Mouse (Mus musculus) liver, adult 2 months (tissue): ENCODE measurements around the gene Nav2. TPM values are rescaled to one million over a fixed set of nuclear protein-coding genes. Genes with fewer than 3 reads are reported as not detected.

ENCODE experiments used
- DNase-seq: peaks from one replicate; pipeline ENCODE4 v3.0.0-alpha.2; 2011; ENCODE audit warnings: low read depth, low spot score; ENCODE audit errors: extremely low read depth
- H3K27ac ChIP-seq: fragments of 200-500 bp; replicated peaks from 2 replicates; pipeline ENCODE4 v1.5.1; 2012; ENCODE audit warnings: low read depth, mild to moderate bottlenecking, control low read depth, inconsistent platforms, low read length; ENCODE audit not compliant: insufficient read depth
- H3K27me3 ChIP-seq: fragments of 200-500 bp; 2 replicates; pipeline ENCODE4 v1.6.1; 2012; ENCODE audit warnings: mild to moderate bottlenecking, moderate library complexity, low read length, inconsistent platforms; ENCODE audit not compliant: control insufficient read depth, insufficient read depth
- H3K36me3 ChIP-seq: fragments of 200-500 bp; 2 replicates; pipeline ENCODE4 v1.6.1; 2012; ENCODE audit warnings: low read length, inconsistent platforms; ENCODE audit not compliant: control insufficient read depth, insufficient read depth
- H3K4me1 ChIP-seq: fragments of 200-500 bp; 2 replicates; pipeline ENCODE4 v1.6.1; 2011; ENCODE audit warnings: low read length; ENCODE audit not compliant: control insufficient read depth, insufficient read depth
- H3K4me3 ChIP-seq: fragments of 200-500 bp; 2 replicates; pipeline ENCODE4 v1.5.1; 2011; ENCODE audit warnings: low read depth, mild to moderate bottlenecking, control low read depth, low read length, moderate library complexity; ENCODE audit not compliant: insufficient read depth
- H3K79me2 ChIP-seq: fragments of 200-500 bp; 2 replicates; pipeline ENCODE4 v1.6.1; 2012; ENCODE audit warnings: inconsistent platforms, mild to moderate bottlenecking, low read length, moderate library complexity; ENCODE audit not compliant: control insufficient read depth, insufficient read depth
- H3K9ac ChIP-seq: fragments of 200-500 bp; 2 replicates; pipeline ENCODE4 v1.6.1; 2012; ENCODE audit warnings: low read depth, mild to moderate bottlenecking, control low read depth, inconsistent platforms, low read length
- CTCF ChIP-seq: fragments of 200-500 bp; IDR thresholded peaks from 2 replicates; pipeline ENCODE4 v1.5.1; 2011; ENCODE audit warnings: low read depth, low read length, control low read depth
- POLR2A ChIP-seq: fragments of 200-500 bp; IDR thresholded peaks from 2 replicates; pipeline ENCODE4 v1.6.1; 2011; ENCODE audit warnings: low read length, control low read depth; ENCODE audit not compliant: insufficient read depth; ENCODE audit errors: extremely low read depth
- WGBS: fragments of 180-500 bp; shearing (Covaris S2); methylation state at CpG from one replicate; pipeline ENCODE4 v1.1.7; 2018; 5-methylcytosine and 5-hydroxymethylcytosine counted together
- polyA plus RNA-seq: library from polyadenylated mRNA; depleted of rRNA; stranded (reverse); fragments of >200 nt; gene quantifications from 2 replicates; pipeline ENCODE4 v1.2.3, GENCODE M21; 2012
- total RNA-seq: library from RNA; depleted of rRNA; stranded (reverse); fragments of >200 nt; gene quantifications from 2 replicates; pipeline ENCODE4 v1.2.3, GENCODE M21; 2014

Nav2 gene
- total and polyA plus RNA-seq, 2 experiments: 11.1 to 17.6 TPM

DNA sequence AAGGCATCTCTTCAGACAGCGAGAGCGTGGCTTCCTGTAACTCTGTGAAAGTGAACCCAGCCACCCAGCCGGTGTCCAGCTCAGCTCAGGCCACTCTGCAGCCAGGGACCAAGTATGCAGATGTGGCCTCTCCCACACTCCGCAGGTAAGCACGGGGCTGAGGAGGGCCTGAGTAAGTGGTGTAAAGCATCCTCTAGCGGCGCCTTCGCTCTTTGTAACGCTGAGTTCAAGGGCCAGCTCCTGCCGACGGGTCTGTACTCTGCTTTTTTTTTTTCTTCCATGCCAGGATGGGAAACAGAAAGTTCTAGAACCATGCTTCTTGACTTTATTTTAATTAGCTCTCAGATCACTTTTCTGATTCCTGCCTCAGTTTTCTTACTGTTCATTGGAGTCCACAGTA is 639.9 kb downstream of the Nav2 start:
- Histone ChIP-seq H3K79me2 (peaks cover 8% of the 10 kb centered on the region; the same call in 1 of the 2 replicates), H3K4me3 (no peak overlapping the region), H3K36me3 (peaks cover 26% of the 10 kb centered on the region), H3K27ac (no peak overlapping the region), H3K9ac (no peak overlapping the region), H3K27me3 (no peaks in the 10 kb centered on the region), H3K4me1 (no peaks in the 10 kb centered on the region)
- no peak for TF ChIP-seq CTCF
- no peak for TF ChIP-seq POLR2A
- no peak for DNase-seq
- WGBS: 94% methylated on average over 11 of the region's 11 CpGs

DNA sequence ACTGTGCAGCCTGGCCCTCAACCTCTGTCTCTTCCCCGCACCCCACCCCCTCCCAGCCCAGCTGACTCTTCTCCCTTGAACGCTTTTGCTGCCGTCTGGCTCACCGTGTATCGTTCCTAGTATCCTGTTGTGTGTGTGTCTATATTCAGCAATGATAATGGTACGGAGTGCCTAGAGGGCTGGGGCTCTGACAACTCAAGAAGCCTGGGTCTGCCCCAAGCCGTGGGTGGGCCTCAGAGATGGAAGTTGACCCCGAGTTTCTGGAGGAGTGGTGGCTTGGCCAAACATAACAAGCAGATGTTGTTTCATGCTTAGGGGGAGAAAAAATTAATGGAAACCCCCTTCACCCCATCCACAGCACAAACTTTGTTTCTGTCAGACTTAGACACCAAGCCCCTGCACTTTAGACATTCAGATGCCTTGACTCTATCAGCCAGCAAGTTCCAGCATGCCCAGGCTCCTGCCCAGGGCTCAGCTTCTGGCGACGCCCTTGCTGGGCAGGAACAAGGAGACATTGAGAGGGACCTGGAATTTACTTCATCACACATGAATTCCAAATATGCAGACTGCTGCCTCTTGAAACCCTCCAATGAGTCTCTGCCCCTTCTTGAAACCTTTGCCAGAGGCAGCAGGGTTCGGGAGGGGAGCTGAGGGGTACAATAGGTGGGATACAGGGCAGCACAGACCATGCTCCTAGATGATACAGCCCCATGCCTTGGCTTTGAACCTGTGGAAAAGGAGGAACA is 644.9 kb downstream of the Nav2 start:
- Histone ChIP-seq H3K36me3 (peaks cover 34% of the 10 kb centered on the region), H3K79me2 (no peaks in the 10 kb centered on the region; the same call in 1 of the 2 replicates), H3K4me1 (no peaks in the 10 kb centered on the region), H3K4me3 (no peak overlapping the region), H3K27ac (no peak overlapping the region), H3K27me3 (no peaks in the 10 kb centered on the region), H3K9ac (no peak overlapping the region)
- WGBS: 79% methylated on average over 11 of the region's 11 CpGs
- no peak for DNase-seq
- TF ChIP-seq CTCF: no peak
- no peak for TF ChIP-seq POLR2A

DNA sequence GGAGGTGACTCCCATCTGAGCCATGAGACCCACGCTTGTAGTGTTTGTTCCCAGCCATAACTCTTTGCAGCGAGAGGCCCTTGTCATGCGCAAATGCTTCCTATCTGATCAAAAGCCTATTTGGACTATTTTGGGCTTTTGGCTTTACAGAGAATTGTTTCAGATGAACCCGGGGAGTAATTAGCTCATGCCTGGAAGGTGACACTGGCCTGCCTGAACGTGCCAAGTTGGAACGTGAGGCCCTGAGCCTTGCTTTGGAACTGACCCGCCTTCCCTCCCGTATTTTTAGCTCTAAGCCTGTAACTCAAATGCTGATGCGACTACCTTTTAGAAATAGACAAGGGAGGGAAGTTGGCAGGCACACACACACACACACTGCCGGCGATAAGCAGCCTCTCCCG is 649.7 kb downstream of the Nav2 start:
- H3K4me3 ChIP-seq: no peak overlapping the region
- DNase-seq: no peak
- peaks cover 26% of the 10 kb centered on the region; the same call in 1 of the 2 replicates for H3K36me3 ChIP-seq
- H3K27me3 ChIP-seq: no peaks in the 10 kb centered on the region
- TF ChIP-seq POLR2A: no peak
- no peak for TF ChIP-seq CTCF
- H3K27ac ChIP-seq: no peak overlapping the region
- no peak overlapping the region for H3K9ac ChIP-seq
- 90% methylated on average over 12 of the region's 12 CpGs for WGBS
- no peaks in the 10 kb centered on the region for H3K79me2 ChIP-seq
- H3K4me1 ChIP-seq: no peaks in the 10 kb centered on the region

DNA sequence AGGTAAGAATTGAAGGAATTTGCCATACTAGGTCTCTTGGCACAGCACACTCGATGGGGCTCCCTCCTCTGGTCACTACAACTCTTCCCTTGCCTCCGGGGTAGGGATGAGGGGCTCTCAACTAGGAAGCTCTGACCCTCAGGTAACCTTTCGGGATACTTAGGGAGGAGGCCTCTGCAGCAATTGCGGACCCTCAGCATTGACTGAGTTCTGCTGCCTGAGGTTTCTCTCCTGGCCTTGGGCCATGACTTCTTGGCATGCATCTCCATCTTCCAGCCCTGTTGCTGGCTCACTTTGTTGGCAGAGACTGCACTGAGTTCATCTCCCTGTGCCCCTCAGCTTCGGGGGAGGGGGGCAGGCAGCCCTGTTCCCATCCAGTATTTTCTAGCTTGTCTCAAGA is 650.4 kb downstream of the Nav2 start:
- H3K4me1 ChIP-seq: no peaks in the 10 kb centered on the region
- WGBS: 88% methylated on average over 5 of the region's 5 CpGs

DNA sequence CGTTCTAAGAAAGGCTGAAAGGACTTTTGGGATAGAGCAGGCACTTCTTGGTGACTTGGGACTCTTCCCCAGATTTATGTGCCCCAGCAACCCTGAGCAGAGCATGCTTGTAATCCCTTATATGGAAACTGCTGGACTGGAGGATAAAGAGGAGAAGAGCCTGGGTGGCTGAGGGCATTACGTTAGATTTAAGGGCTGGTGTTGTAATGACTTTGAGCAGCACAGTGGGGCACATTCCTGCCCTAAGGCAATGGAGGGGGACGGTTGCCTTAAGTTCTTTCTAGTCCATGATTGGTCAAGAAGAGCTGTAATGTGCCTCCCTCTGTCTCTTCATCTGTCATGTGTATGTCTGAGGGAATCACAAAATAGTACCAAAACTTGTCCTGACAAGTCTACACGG is 651.5 kb downstream of the Nav2 start:
- no peak overlapping the region for H3K9ac ChIP-seq
- no peak for DNase-seq
- 89% methylated on average over 4 of the region's 4 CpGs for WGBS
- H3K4me1 ChIP-seq: no peaks in the 10 kb centered on the region
- H3K36me3 ChIP-seq: peaks cover 30% of the 10 kb centered on the region; the same call in 1 of the 2 replicates
- H3K27me3 ChIP-seq: no peaks in the 10 kb centered on the region
- TF ChIP-seq CTCF (no peak), POLR2A (no peak)
- no peak overlapping the region for H3K4me3 ChIP-seq
- H3K79me2 ChIP-seq: no peaks in the 10 kb centered on the region
- no peak overlapping the region for H3K27ac ChIP-seq

More for the DNA sequence above, 650.4 kb downstream of the Nav2 start:
- no peak overlapping the region for H3K4me3 ChIP-seq
- DNase-seq: no peak
- H3K9ac ChIP-seq: no peak overlapping the region
- no peak overlapping the region for H3K27ac ChIP-seq
- H3K36me3 ChIP-seq: peaks cover 27% of the 10 kb centered on the region; the same call in 1 of the 2 replicates
- TF ChIP-seq POLR2A (no peak), CTCF (no peak)
- H3K79me2 ChIP-seq: no peaks in the 10 kb centered on the region
- H3K27me3 ChIP-seq: no peaks in the 10 kb centered on the region

DNA sequence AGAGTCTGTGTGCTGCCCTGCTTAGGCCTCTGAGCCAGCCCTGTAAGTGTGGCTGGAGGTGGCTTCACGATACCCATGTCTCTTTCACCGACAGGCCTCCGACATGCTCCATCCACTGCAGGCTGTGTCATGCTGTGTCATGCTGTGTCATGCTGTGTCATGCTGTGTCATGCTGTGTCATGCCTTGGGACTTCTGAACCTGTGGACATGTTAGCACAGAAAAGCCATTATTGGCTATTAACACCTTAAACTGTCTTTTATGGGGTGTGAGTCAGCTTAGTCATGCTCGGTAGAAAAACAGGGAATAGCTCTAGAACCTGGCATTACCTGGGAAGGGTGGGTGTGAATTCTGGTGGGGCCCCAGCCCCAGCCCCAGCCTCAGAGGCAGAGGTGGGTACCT is 653.9 kb downstream of the Nav2 start:
- Histone ChIP-seq H3K27me3 (no peaks in the 10 kb centered on the region), H3K79me2 (no peaks in the 10 kb centered on the region), H3K27ac (no peak overlapping the region), H3K4me1 (no peaks in the 10 kb centered on the region), H3K9ac (no peak overlapping the region), H3K4me3 (no peak overlapping the region), H3K36me3 (peaks cover 35% of the 10 kb centered on the region; the same call in 1 of the 2 replicates)
- TF ChIP-seq POLR2A (no peak), CTCF (no peak)
- DNase-seq: no peak
- WGBS: 88% methylated on average over 4 of the region's 4 CpGs
